Mouse (Mus musculus) gastrocnemius, adult 8-10 months (tissue): ENCODE measurements at regions not wholly inside any gene's neighbourhood (a gene's known extent, or its start where the extent isn't known, plus 50 kb on each side); places are given as distances from the start of the nearest gene placed in this dataset.

Source experiments
- DNase-seq, 2 experiments: peaks; one replicate each; pipeline ENCODE4 v3.0.0; 2022; ENCODE audit warnings: low spot score in 2 of 2

DNA sequence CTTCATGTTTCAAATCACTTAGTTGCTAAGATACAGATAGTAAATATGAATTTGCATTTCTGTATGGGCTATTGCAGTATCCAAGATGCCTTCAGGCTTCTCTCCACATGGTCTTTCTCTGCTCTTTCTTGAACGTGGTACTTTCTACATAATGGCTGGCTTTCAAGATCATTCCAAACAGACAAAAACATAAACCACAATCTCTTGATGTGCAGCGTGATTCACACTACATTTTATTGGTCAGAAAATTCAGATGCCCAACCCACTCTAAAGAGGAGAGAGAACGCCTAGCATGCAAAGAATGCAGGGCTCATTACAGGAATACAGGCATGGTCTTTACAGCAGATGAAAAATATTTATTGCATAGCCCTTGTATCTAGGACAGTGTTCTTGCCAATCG is 235.2 kb downstream of the Papss1 start:
- DNase-seq: no peak

DNA sequence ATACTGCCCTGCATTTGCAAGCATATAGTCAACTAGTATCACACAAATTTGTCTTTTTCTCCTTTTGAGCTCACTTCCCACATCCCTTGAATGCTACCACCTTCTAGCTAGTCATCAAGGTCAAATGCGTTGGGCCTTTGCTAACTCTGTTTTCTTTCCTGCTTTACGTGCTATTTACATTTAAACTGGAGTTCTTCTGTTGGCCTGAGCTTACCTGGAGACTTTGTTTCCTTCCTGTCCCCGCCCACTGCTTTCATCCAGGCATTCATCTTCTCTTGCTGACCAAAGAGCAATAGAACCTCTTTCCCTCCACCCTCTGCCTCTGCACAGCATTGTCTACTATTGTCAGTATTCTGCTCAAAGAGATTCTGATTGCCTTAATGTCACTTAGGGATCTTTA is 237.0 kb downstream of the Papss1 start:
- no peak for DNase-seq

DNA sequence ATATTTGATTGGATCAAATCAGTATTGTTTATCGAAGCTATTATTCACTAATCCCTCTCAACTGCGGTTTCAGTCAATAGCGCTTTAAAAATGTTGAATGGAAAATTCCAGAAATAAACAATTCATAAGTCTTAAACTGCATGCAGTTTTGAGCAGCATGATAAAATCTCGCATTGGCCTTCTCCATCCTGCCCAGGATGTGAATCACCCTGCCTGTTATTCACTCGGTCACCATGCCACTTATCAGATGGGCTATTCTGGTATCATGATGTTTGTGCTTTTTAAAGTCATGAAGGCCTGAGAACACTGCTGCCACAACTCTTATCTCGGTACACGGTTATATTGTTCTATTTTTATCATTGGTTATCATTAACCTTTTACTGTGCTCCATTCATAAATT is 238.3 kb downstream of the Papss1 start:
- DNase-seq: no peak

DNA sequence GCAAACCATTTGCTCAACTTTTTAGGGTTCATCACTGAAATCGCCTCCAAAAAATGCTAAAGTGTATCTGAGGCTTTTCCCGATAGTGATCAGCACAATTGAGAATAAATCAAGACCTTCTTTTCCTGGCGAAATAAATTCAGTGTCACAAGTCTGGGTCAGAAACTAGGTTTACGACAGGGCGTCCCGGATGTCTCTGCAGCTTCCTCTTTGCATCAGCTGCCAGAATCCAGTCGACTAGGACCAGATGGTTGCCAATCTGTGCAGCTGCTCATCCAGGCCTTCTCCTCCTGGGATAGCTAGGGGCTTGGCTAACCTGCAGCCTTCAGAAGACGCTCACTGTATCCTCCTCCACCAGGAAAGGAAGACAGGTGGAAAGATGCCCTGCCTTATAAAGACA is 243.6 kb downstream of the Papss1 start:
- no peak for DNase-seq

DNA sequence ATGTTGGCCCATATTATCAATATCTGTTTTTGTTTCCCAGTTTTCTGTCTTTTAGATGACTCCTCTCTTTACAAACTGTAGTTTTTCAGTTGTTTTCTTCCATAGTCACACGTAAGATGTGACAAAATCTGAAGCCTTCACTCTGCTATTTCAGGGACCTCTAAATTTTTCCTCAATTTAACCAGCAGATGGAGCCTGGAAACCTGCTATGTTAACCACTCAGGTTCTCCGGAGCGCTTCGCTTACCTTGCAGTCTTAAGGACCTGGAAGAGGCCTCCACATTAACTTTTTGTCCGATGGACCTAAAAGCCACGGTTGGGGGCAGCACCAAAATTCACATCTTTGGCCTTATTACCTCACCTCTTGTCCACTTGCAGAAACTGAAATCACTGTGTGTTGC is 248.4 kb downstream of the Papss1 start:
- no peak for DNase-seq

DNA sequence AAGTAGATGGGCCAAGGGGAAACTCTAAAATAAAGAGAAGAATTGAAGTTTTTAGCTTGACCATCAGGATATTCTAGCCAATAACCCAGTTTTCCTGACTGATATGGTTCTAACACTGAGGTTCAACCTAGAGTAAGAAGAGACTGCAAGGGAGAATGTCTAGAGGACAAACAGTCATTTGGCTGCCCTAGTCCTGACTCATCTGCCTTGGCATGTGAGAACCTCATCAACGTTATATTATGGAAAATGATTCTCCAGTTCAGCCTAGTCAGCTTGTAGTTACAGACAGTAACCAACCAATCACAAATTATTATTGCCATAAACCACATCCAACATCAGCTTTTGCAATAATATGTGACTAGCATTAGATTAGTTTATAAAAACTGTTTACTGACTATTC is 254.2 kb downstream of the Papss1 start:
- no peak for DNase-seq

DNA sequence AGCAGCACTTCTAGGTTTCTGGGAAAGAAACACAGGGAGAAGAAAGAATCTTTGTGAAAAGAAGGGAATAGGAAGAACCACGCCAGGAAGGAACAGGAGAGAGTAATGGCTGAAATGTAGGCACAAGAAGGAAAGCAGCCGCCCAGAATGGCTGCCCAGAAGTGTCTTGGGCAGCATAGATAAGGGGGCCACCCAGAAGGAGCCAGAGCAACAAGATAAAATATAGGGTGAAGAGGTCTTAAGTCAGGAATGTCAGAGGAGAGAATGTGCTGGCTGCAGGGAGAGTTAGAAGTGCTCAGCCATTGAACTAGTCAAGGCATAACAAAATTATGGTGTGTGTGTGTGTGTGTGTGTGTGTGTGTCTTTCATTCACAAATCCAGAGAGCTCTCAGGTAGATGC is 227.7 kb upstream of the Dkk2 start:
- no peak for DNase-seq

DNA sequence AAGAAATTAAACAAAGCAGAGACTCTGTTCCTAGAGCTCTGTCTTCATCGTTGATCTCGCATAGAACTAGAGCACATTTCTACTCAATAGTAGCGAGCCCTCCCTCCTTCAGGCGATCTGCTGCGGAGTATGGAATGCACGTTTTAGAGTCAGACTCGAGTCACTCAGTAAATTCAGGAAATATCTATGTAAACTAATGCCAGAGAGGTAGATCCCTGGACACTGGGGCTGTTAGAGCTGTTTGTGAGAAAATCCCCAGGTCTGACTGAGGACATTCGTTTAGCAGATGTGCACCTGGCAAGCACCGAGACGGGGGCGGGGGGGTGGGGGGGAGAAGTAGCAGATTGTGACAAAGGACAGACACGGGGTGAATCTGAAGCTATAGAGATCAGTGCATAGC is 226.0 kb upstream of the Dkk2 start:
- DNase-seq: no peak

DNA sequence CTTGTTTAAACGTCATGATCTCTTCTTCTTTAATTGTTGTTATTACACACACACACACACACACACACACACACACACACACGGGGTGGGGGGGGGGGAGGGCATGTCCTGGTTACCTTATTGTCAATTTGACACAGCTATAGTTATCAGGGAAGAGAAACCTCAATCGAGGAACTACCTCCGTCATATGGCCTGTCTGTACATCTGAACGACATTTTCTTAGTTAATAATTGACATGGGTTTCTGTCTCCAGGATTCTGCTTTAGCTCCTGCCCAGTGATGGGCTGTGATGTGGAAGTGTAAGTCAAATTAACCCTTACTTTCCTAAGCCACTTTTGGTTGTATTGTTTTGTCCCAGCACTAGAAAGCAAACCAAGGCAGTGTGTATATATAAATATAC is 220.0 kb upstream of the Dkk2 start:
- no peak for DNase-seq

DNA sequence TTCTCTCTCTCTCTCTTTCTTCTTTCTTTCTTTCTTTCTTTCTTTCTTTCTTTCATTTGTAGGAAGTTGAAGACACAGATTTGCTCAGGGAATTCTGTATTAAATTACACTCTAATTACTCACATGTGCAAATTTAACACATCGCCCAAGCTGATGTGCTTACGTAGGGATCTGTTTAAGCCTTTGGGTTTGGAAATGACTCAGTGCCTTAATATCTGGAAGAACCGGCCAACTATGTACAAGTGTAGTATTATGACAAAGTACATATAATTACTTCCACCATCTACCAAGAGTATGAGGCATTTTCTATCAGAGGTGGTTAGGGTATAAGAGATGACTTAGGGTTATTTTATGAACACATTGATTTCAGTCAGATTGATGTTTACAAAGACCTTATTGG is 217.8 kb upstream of the Dkk2 start:
- DNase-seq: no peak

DNA sequence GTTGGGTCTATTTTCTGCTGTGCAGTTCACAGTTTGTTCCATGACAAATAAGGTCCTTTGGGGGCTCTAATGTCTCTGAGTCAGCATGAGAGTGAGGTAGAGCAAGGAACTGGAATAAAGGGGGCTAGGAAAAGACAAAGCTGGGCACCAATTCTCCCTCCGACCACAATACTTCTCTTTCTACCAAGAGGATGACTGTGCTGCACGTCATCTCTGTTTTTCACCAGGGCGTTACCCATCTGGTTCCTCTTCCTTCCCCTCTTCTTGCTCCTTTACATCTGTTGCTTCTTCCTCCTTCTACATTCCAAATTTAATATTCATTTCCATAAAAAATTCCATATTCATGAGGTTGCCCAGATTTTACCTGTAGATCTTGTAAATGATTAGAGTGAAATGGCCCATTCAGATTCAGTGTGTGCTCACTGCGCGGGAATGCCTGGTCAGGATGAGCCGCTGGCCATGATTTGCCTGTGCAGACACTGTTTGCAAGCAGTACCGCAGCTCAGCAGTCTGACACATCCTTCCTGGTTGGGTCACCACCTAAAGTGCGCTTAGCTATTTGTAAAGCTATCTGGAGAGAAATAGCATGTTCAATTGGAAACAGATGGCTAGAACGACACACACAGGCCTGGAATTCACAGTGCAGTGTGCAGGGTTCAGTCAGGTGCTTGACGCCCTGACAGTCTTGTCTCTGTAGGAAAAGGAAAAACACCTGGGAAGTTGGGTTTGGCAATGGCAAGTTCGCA is 216.7 kb upstream of the Dkk2 start:
- no peak for DNase-seq

DNA sequence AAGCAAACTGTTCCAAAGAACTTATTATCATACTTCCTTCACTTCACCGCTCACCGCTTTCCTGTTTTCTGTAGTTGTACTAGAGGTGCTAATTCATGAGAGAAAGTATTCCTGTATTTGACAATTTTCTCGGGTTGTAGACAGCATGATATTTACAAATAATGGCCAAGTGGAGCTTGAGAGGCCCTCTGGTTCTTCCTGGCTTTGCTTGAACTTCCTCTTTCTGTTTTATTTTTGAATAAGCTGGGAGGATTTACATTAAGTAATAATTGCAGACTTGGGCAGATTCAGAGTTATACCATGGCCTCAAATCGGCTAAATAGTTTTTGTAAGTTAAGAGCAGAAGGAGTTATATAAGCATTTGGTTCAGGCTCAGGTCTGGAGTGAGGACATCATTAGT is 215.8 kb upstream of the Dkk2 start:
- no peak for DNase-seq

DNA sequence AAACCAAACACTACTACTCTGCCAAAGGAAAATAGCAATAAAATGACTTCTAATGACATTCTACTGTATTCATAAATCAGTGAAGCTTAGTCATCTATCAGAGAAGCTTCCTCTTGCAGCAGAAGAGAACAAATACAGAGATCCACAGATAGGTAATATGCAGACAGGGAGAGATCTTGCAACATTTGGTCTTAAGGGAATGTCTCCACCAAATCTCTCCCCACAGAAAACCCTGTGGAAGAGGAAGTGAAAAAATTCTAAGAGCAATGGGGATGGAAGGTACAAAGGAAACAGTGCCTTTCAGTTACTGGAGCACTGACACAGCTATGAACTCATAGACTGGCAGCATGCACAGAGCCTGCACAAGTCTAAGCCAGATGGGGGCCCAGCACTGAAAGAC is 202.4 kb upstream of the Dkk2 start:
- DNase-seq: no peak

DNA sequence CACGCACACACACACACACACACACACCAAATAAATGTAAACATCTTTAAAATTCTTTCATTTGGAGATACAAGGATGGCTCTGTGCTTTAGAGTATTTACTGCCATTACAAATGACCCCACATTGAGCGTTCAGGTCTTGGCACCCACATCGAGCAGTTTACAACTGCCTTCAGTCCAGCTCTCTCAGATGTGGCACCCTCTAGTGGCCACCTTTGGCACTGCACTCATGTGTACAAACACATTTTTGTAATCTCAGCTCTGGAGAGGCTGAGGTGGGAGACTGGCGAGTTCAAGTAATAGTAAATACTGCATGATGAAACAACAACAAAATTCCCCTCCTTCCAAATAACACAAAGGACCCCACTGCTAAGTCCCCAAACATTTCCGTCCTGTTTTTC is 198.6 kb upstream of the Dkk2 start:
- no peak for DNase-seq

DNA sequence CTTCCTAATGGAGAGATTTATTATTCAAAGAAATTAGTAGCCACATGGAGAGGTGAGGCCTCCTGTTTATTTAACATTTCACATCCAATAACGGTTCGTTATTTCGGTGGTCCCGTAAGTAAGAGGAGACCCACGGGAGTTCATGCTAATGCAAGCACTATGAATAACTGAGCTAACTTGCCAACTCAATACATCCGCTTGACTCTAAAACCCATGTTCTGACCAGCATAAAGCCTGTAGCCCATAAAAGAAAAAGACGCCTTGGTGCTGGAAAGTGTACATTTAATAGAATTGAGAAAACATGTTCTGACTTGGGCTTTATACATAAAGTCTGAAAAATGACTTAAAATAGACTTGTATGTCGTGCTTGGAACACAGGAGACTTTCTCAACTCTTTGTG is 198.1 kb upstream of the Dkk2 start:
- DNase-seq: no peak

DNA sequence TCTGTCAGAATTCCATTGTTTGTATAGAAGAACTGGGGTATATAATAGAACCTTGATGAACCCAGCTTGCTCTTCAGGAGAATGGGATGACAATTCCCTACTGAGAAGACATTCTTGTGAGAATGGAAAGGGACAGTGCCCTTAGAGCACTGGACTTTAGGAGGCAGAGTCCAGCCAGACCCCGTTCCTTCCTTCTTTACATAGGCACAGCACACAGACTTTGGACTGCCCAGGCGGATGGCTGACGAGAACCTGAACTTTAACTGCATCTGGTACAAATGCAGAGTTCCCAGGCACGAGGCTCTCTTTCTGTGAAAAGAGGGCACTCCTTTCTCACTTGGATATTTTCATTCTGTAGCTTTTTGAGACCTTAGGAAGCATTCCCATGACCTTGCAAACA is 197.4 kb upstream of the Dkk2 start:
- DNase-seq: no peak

DNA sequence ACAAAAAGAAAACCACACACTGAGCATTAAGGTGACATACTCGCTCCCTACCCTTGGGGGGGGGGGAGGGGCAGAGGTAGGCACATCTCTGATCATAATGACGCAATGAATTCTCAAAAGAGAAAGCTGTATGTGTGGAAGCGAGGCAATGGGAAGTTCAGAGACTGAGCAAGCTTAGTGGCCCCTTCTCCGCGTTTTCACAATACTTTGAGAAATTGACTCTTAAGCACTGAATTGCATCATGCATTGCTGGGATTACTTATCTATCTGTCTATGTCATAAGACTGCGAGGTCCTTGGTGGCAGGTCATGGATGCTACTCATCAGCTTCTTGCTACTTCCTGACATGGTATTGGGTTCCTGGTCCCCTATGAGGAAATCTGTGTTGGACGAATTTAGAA is 193.2 kb upstream of the Dkk2 start:
- DNase-seq: no peak

DNA sequence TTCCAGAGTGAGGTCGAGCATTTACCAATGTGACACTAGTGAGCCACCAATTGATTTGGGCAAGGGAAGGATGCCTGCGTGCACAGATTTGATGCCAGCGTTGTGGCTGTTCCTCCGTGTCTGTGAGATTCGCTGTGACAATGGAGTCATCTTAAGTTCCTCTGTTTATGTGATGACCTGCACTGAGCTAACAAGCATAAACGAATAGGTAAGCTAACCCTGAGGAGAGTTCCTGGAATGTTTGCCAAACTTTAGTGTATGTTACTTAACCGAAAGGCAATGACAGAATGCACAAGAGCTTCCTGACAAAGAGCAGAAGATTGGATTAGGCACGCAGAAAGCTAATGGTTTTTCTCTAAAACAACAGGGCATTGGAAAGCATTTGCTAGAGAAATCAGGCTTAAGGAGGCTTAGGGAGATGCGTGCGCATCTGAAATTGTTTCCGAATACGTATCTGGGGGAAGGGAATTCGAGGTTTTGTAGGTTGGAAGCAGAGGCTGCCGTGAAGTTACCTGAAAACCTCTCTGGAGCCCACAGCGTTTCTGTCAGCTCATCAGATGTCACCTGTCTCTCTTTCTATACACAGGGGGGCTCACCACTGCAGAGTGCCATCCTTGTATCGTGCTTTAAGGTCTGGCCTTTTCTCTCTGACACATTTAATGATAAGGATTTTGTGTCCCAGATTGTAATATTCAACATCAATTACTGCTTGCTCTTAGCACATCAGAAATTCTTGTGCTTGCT is 191.9 kb upstream of the Dkk2 start:
- DNase-seq: no peak

DNA sequence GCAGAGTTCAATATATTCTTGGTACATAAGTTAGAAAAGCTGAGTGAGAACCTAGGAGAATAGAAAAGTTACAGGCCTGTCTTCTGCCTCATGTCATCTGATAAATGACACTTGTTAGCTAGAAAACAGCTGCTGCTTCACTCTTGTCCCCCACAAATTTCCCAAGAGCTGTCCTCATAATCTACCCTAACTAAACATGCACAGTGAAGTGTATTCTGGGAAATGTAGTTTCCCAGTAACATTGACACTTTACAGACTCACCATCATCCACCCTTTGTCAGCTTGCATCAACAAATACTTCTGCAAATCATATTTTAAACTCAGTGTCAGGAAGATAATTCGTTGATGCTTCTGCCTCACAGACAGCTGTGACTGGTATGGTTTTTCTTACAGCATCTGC is 190.0 kb upstream of the Dkk2 start:
- DNase-seq: no peak

DNA sequence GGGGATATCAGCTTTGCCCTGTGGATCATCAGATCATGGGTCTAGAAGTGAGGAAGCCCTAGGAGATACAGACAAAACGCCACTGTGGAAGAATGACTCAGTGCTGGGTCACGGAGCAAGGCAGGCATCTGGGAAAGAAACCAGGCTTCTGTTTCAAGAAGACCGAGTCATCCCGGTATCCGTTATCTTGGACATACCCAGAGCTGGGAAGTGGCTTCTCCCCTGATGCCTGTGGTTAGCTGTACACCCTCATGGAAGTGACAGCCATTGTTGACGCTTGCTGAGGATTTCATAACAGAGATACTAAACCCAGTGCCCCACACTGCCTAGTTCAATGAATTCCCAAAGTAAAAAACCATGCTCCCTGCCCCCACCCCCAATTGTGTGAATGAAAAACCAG is 171.6 kb upstream of the Dkk2 start:
- DNase-seq: no peak

DNA sequence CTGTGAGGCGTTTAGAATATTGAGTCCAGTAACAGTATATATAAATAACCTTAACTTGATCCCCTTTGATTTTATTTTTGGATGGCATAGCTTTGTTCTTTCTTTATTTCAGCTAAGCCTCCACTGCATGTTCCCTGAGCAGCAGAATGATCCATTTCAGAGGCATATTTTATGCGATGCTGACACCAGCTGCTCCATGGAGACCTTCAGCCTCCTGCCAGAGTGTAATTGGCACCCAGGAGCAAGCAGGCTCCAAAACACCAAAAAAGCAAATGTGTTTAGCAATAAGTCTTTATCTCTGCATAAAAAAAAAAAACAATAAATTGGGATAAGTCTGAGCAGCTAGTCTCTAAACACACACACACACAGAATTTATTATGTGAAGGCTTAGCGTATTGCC is 170.7 kb upstream of the Dkk2 start:
- DNase-seq: no peak

DNA sequence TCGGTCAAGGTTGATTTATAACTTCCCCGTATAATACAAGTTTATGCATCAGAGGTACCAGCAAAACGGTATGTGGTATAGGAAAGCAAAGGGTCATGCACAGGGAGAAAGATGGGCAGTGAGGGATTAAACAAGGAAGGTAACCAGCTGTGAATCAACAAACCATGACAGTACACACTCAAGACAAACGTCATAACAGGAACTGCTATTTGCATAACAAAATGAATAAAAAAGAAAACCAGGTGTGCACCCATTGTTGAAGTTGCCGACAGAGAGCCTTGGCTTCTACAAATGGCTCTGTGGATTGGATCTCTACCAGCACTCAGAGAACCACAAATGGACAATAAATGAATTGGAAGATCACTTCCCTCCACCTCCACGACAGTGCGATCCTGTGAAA is 170.1 kb upstream of the Dkk2 start:
- DNase-seq: no peak

DNA sequence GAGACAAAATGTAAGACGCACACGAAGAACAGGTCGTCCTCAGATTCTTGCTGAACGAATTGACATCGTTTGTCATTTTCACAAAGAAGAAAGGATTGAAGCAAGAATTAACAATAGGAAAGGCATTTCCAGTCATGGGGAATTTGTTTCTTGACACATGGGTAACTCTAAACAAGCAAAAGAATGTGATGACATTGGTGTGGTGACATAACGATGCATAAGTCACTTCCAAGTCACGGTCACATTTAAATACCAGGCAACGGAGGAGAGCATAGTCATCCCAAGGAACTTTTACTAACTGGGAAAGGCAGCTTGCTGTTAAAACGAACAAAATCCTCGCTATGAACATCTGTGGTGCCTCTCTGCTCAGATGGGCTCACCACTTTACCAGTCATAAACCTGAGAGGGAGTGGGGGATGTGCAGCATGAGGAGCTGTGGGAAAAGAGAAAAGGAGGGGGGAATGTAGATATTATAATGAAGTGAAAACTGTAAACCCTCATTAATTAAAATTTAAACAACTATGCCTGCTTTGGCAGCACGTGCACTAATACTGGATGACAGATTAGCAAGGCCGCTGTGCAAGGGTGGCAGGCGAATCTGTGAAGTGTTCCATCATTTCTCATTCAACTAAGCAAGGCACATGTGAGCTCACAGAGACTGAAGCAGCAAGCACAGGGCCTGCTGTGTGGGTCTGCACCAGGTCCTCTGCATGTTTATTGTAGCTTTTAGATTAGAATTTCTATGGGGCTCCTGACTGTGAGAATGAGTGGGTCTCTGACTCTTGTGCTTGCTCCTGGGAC is 167.2 kb upstream of the Dkk2 start:
- DNase-seq: no peak
